Mouse (Mus musculus) cerebellum, adult 11-12 months (tissue): ENCODE results near the gene D17H6S53E.

ENCODE experiments used
- DNase-seq: peaks from one replicate; pipeline ENCODE4 v3.0.0; 2022

Gene D17H6S53E

GRCm38 (mm10) chr17:35126206-35126611 is at the start of gene D17H6S53E:
Gene D17H6S53E, plus strand, starts transcription at chr17:35126373.
- peak; percentile 73 for DNase-seq

GRCm38 (mm10) chr17:35076507-35077176 is 49.5 kb upstream of the D17H6S53E start, which contains the start of gene Ly6g6e:
Gene Ly6g6e, plus strand, starts transcription at chr17:35076902.
- no peak for DNase-seq

- no peak for DNase-seq
Measured at GRCm38 (mm10) chr17:35077285-35077684, 48.9 kb upstream of the D17H6S53E start.

GRCm38 (mm10) chr17:35077786-35078233 is 48.4 kb upstream of the D17H6S53E start, which contains the start of gene Ly6g6d:
Gene Ly6g6d, minus strand, starts transcription at chr17:35078065.
- DNase-seq: peak; percentile 68

GRCm38 (mm10) chr17:35079778-35080177 is 46.4 kb upstream of the D17H6S53E start:
- no peak for DNase-seq

GRCm38 (mm10) chr17:35080248-35080647 is 45.9 kb upstream of the D17H6S53E start:
- no peak for DNase-seq

GRCm38 (mm10) chr17:35080710-35081109 is 45.5 kb upstream of the D17H6S53E start:
- DNase-seq: no peak

- peak; percentile 86 for DNase-seq
Measured at GRCm38 (mm10) chr17:35082841-35083576, 43.2 kb upstream of the D17H6S53E start.

GRCm38 (mm10) chr17:35083929-35084497 is 42.2 kb upstream of the D17H6S53E start:
- DNase-seq: no peak

GRCm38 (mm10) chr17:35085208-35085865 is 40.8 kb upstream of the D17H6S53E start, which contains the start of gene Ly6g6f:
Gene Ly6g6f, minus strand, starts transcription at chr17:35085610.
- DNase-seq: no peak

GRCm38 (mm10) chr17:35088151-35088550 is 38.0 kb upstream of the D17H6S53E start:
- no peak for DNase-seq

GRCm38 (mm10) chr17:35088825-35089644 is 37.1 kb upstream of the D17H6S53E start, which contains the start of gene Abhd16a:
Gene Abhd16a, plus strand, starts transcription at chr17:35089263.
- peak; percentile 96 for DNase-seq

GRCm38 (mm10) chr17:35090166-35090932 is 35.8 kb upstream of the D17H6S53E start:
- peak; percentile 96 for DNase-seq

- DNase-seq: no peak
Measured at GRCm38 (mm10) chr17:35092403-35093198, 33.6 kb upstream of the D17H6S53E start.

GRCm38 (mm10) chr17:35094475-35095365 is 31.5 kb upstream of the D17H6S53E start:
- DNase-seq: no peak

- peak; percentile 68 for DNase-seq
Measured at GRCm38 (mm10) chr17:35096597-35096996, 29.6 kb upstream of the D17H6S53E start.

- DNase-seq: peak; percentile 76
Measured at GRCm38 (mm10) chr17:35097164-35097655, 29.0 kb upstream of the D17H6S53E start.

- DNase-seq: no peak
Measured at GRCm38 (mm10) chr17:35100196-35100765, 25.9 kb upstream of the D17H6S53E start.

- no peak for DNase-seq
Measured at GRCm38 (mm10) chr17:35101161-35101560, 25.0 kb upstream of the D17H6S53E start.
